Mouse (Mus musculus) ZHBTc4 (cell line): ENCODE measurements around the gene Tbcel.

Source experiments
- DNase-seq: peaks from one replicate; pipeline ENCODE4 v3.0.0-alpha.2; 2011; ENCODE audit warnings: low read depth, low spot score

Gene Tbcel

DNA sequence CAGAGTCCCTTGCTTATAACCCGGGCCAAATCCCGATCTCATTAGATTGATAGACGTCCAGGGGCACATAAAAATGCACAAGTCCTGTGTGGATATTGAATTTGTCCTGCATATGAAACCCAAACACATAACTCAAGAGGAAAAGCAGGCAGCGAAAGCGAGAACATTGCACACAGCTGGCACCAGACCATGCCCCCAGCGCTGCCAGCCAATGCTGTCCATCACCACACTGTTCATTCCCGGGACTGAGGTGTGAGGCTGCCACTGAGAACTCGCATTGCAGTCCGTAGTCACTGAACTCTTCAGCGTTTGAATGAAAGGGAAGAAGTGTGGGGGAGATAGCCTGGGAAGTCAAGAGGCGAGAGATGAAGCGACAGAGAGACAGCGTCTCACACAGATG is 122.0 kb downstream of the Tbcel start:
- DNase-seq: no peak

DNA sequence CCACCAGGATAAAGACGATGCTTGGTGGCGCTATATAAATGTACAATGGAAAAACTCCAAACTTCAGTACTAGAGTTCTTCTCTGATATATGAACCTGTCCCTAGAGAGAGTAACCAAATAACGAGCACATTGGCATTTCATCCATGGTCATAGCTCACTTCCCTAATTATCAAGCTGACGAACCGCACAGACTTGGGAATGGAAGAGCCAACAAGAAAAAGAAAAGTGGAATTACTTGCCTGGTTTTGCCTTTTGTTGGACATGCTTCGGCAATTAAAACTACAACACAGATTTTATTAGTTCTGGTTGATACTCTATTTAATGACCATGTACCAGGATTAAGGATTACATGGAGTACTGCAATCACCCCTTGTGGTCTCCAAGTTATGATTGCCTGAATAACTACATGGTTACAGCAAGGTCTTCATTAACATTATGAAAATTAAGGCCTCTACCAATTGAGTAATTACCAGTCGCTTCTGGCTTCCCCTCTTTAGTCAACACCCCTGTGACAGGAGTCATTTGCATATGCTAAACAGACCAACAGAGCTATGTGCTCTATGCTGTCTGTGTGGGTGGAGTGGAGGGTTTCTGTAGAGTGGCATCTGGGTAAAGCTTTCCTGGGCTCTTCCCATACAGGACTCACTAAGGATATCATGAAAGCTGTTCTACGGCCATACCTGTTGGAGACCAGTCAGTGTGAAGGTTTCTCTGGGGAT is 124.8 kb downstream of the Tbcel start:
- DNase-seq: no peak

DNA sequence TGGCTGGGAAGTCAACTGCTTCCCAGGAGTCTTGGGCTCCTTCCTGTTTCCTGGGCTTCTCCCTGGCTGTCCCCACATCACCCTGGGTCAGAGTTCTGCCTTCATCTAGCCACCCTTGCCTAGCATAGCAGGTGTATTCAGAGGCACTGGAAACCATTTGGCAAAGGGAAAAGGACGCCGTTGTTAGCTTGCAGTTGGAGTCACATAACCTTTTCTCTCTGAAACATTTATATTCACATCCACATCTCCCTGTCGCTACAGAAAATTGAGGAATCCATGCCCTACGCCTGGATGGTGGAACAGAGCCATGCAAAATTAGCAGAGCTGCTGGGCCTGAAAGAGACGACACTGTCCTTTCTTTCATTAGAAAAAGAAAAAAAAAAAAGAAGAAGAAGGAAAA is 125.5 kb downstream of the Tbcel start:
- DNase-seq: no peak

DNA sequence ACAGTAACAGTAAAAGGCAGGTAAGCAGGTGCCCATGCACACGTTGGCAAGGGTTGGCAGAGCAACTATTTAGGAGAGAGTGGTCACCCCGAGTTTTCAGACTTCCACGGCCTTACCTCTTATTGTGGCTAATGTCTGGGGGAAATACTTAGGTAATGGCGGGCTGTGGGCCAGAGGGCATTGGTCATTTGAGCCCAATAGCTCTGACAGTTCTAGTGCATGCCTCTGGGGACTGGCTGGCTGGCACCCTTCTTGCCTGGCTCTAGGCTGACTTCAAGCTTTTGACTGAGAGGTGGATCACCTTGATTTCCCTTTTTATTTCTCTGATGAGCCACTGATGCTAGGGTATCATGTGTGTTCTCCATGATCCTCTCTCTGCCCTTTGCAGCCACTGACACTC is 129.5 kb downstream of the Tbcel start:
- no peak for DNase-seq

DNA sequence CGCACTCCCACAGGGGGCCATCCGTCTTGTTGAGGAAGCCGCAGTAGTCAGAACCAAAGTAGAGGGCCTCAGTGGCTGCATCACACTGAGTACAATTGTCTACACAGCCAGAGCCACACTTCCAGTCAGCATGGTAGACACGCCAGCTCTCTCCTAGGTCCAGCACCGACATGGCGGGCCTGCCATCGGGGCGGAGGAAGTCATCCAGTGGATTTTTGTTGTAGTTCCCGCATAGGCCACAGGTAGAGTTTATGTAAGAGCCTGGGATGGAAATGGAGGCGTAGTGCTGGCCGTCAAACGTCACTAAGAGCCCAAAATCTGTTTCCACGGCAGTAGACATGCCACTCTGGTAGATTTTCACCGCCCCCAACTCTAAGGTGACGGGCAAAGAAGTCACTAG is 130.0 kb downstream of the Tbcel start:
- peak; percentile 82 for DNase-seq

DNA sequence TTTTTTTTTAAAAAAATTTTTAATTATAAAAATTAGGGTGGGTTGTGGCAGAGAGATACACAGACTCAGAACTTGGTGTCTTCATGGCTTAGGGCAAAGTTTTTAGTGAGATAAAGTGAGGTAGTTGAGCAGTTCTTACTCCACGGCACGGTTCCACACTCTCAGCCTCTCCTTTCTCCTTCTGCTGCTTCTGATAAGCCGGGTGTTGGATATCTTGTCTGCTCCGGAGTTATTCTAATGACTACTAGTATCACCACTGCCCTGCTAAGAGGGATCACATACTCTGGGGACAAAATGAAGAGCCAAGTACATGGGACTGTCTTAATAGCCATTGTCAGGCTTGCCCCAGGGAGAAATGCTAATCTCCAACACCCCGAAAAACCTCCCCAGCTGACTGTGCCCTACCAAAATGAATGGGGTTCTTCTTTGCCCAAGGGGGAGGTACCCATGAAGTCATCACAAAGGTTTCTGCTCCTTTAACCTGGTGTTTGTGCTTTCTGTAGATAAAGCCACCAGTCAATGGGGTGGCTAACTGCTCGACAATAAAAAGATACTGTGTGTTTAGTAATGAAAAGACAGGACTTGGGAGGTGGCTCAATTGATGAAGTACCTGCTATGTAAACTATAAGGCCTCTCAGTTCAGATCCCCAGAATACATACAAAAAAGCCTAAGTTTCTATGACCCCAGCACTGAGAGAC is 135.8 kb downstream of the Tbcel start:
- DNase-seq: no peak
